Mouse (Mus musculus): ENCODE data around the gene Gzmd.
"Not testable (repeated sequence)": the region's sequence is repeated elsewhere in the genome, so short reads cannot be mapped to it uniquely, and the experiment has no call there.

- TF ChIP-seq CTCF, POLR2A (IDR thresholded peaks at IDR 0.05; ENCODE audit: extremely low read depth, insufficient read depth, low read length): not testable (repeated sequence)
These were observed at the start of gene Gzmd for GRCm38 (mm10) chr14:56132508-56132907.
